22 mouse cellular contexts compared by ENCODE assay signal in the genomic region with DNA sequence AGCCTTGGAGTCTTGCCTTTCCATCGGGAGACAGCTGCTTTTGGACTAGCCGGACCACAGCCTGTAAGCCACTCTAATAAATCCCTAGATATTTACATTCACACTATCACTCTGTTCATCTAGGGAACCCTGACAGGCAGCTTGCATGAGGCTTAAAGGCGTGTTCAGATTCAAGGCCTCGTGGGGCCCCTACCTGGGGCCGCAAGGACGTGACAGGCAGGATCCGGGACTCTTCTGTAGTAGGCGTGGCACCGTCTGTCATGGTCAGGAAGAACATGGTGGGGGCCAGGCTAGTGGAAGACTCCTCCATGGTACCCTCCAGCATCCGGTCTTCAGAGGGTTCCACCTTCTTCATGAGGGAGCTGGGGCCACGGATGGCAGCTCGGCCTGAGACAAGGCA. TPM values are rescaled to one million over a fixed set of nuclear protein-coding genes. Genes with fewer than 3 reads are reported as not detected.
DNase-seq lines count a peak whose midpoint lies in the region; ATAC-seq and TF ChIP-seq lines count a peak whose summit lies in the region.
"Had no signal": no experiment of that assay in that cellular context is flagged by ENCODE, and none has a peak within 500 bp of the region (broad histone marks: within the 10 kb centered on the region; RNA-seq: fewer than 3 reads in every experiment).

No protein-coding gene starts in this region.

- no peak for TF ChIP-seq CTCF in intestine, postnatal 0 days (IDR thresholded peaks at IDR 0.05; ENCODE audit: low read depth)

- no peak overlapping the region for H3K9ac ChIP-seq in intestine, embryonic 15.5 days
- H3K9ac ChIP-seq in intestine, postnatal 0 days (ENCODE audit: low read depth, low read length) = no peak overlapping the region
- H3K9ac ChIP-seq: embryonic facial prominence, embryonic 12.5 days; forebrain, embryonic 13.5 days; forebrain, embryonic 15.5 days had no signal

- DNase-seq in yolk sac, embryonic 10.5 days (ENCODE audit: low spot score) = no peak
- DNase-seq: adrenal gland, adult 8-10 months; adrenal gland, postnatal 14 days; adrenal gland, postnatal 36 days; B cell, adult 2 months; cerebellum, adult 11-12 months; cerebellum, adult 2 months; cerebellum, adult 9-10 months; cerebellum, postnatal 10 days; cerebellum, postnatal 25 days had no signal

- ATAC-seq in megakaryocyte, adult 5-6 weeks (ENCODE audit: poor library complexity, severe bottlenecking) = no peak
- peak; percentile 54; the same call in 1 of the 2 replicates for ATAC-seq in intestine, embryonic 15.5 days
- peak; percentile 42; the same call in 1 of the 2 replicates for ATAC-seq in intestine, postnatal 0 days
- ATAC-seq: activated CD4-positive, CD25-positive, alpha-beta regulatory T cell, adult 4 months; CD4-positive, CD25-positive, alpha-beta regulatory T cell, adult 4 months; forebrain, embryonic 13.5 days; forebrain, embryonic 15.5 days; Patski had no signal

- no peak overlapping the region for H3K27ac ChIP-seq in intestine, embryonic 15.5 days
- no peak overlapping the region for H3K27ac ChIP-seq in intestine, postnatal 0 days (ENCODE audit: low read depth, low read length)
- H3K27ac ChIP-seq: embryonic facial prominence, embryonic 10.5 days; embryonic facial prominence, embryonic 12.5 days; forebrain, embryonic 13.5 days; forebrain, embryonic 15.5 days had no signal

- H3K36me3 ChIP-seq in megakaryocyte, embryonic 14.5 days (replicated peaks; ENCODE audit: low read length) = peaks cover 66% of the 10 kb centered on the region
- H3K36me3 ChIP-seq in intestine, embryonic 15.5 days = no peaks in the 10 kb centered on the region
- H3K36me3 ChIP-seq in intestine, postnatal 0 days (ENCODE audit: control insufficient read depth, insufficient read depth) = no peaks in the 10 kb centered on the region
- H3K36me3 ChIP-seq: embryonic facial prominence, embryonic 10.5 days; embryonic facial prominence, embryonic 12.5 days; G1E had no signal

- H3K4me2 ChIP-seq in intestine, embryonic 15.5 days (replicated peaks) = no peak overlapping the region
- H3K4me2 ChIP-seq in intestine, postnatal 0 days (replicated peaks; ENCODE audit: low read depth) = peak overlapping the region; percentile 21
- H3K4me2 ChIP-seq: embryonic facial prominence, embryonic 12.5 days; forebrain, embryonic 13.5 days; forebrain, embryonic 15.5 days had no signal

- H3K4me3 ChIP-seq in megakaryocyte, embryonic 14.5 days (replicated peaks) = peak overlapping the region; percentile 1
- H3K4me3 ChIP-seq in intestine, embryonic 15.5 days (replicated peaks) = no peak overlapping the region
- no peak overlapping the region for H3K4me3 ChIP-seq in intestine, postnatal 0 days (ENCODE audit: low read depth, low read length)
- H3K4me3 ChIP-seq: embryonic facial prominence, embryonic 10.5 days; embryonic facial prominence, embryonic 12.5 days; forebrain, embryonic 13.5 days; forebrain, embryonic 15.5 days had no signal

- H3K9me3 ChIP-seq in megakaryocyte, embryonic 14.5 days = peaks cover 7% of the 10 kb centered on the region
- H3K9me3 ChIP-seq in intestine, embryonic 15.5 days = no peaks in the 10 kb centered on the region
- no peaks in the 10 kb centered on the region for H3K9me3 ChIP-seq in intestine, postnatal 0 days (ENCODE audit: control insufficient read depth)
- H3K9me3 ChIP-seq: embryonic facial prominence, embryonic 12.5 days; forebrain, embryonic 15.5 days had no signal

- H3K4me1 ChIP-seq in megakaryocyte, embryonic 14.5 days = peaks cover 85% of the 10 kb centered on the region
- peaks cover 9% of the 10 kb centered on the region for H3K4me1 ChIP-seq in intestine, embryonic 15.5 days (replicated peaks)
- H3K4me1 ChIP-seq in intestine, postnatal 0 days (replicated peaks; ENCODE audit: control insufficient read depth, insufficient read depth, low read length) = no peaks in the 10 kb centered on the region

- WGBS in intestine, embryonic 15.5 days = 68% methylated on average over 12 of the region's 12 CpGs
- WGBS in intestine, postnatal 0 days = 48% methylated on average over 12 of the region's 12 CpGs

- H3K27me3 ChIP-seq in megakaryocyte, embryonic 14.5 days (replicated peaks) = no peaks in the 10 kb centered on the region
- no peaks in the 10 kb centered on the region; the same call in 1 of the 2 replicates for H3K27me3 ChIP-seq in intestine, embryonic 15.5 days (replicated peaks)
- H3K27me3 ChIP-seq in intestine, postnatal 0 days (replicated peaks; ENCODE audit: control insufficient read depth, insufficient read depth, low read length) = no peaks in the 10 kb centered on the region
- H3K27me3 ChIP-seq: embryonic facial prominence, embryonic 12.5 days; forebrain, embryonic 13.5 days; forebrain, embryonic 15.5 days; Patski had no signal

RNA-seq across cellular contexts. Expression of a gene that starts 17.7 kb away (rescaled TPM):
- polyA plus RNA-seq in megakaryocyte, embryonic 14.5 days (2012; ENCODE audit: insufficient read depth, low replicate concordance) = 26.0 and 35.6 TPM in 2 replicates
- 21.9 and 25.3 TPM in 2 replicates for total RNA-seq in megakaryocyte, adult 5-6 weeks (2015)
- 3.6 and 5.9 TPM in 2 replicates for total RNA-seq in megakaryocyte, adult 5-6 weeks (2017)
- 32.9 and 33.9 TPM in 2 replicates for polyA plus RNA-seq in intestine, embryonic 15.5 days (2015; fragmentation: Nextera tagmentation; extraction: Ambion mirVana)
- 22.6 and 24.9 TPM in 2 replicates for polyA plus RNA-seq in intestine, postnatal 0 days (2015; fragmentation: Nextera tagmentation; extraction: Ambion mirVana)

RNA-seq across cellular contexts. Expression of a gene that starts 18.0 kb away (rescaled TPM):
- polyA plus RNA-seq in megakaryocyte, embryonic 14.5 days (2012; ENCODE audit: insufficient read depth, low replicate concordance) = 4.1 and 4.9 TPM in 2 replicates
- total RNA-seq in megakaryocyte, adult 5-6 weeks (2015) = not detected in 2 replicates
- 0.04 TPM in 1 of 2 replicates, not detected in the other for total RNA-seq in megakaryocyte, adult 5-6 weeks (2017)
- 0.15 and 0.24 TPM in 2 replicates for polyA plus RNA-seq in intestine, embryonic 15.5 days (2015; fragmentation: Nextera tagmentation; extraction: Ambion mirVana)
- 0.03 and 0.05 TPM in 2 replicates for polyA plus RNA-seq in intestine, postnatal 0 days (2015; fragmentation: Nextera tagmentation; extraction: Ambion mirVana)
- polyA plus RNA-seq: CD4-positive, CD25-positive, alpha-beta regulatory T cell, adult 4 months; G1E had no signal

RNA-seq across cellular contexts. Expression of a gene that starts 24.7 kb away (rescaled TPM):
- polyA plus RNA-seq in megakaryocyte, embryonic 14.5 days (2012; ENCODE audit: insufficient read depth, low replicate concordance) = 16.5 and 50.7 TPM in 2 replicates
- total RNA-seq in megakaryocyte, adult 5-6 weeks (2015) = 13.8 and 19.0 TPM in 2 replicates
- total RNA-seq in megakaryocyte, adult 5-6 weeks (2017) = 31.9 and 36.0 TPM in 2 replicates
- polyA plus RNA-seq in intestine, embryonic 15.5 days (2015; fragmentation: Nextera tagmentation; extraction: Ambion mirVana) = 15.1 and 16.7 TPM in 2 replicates
- 27.7 and 31.3 TPM in 2 replicates for polyA plus RNA-seq in intestine, postnatal 0 days (2015; fragmentation: Nextera tagmentation; extraction: Ambion mirVana)

RNA-seq across cellular contexts. Expression of a gene that starts 39.4 kb away (rescaled TPM):
- polyA plus RNA-seq in megakaryocyte, embryonic 14.5 days (2012; ENCODE audit: insufficient read depth, low replicate concordance) = 110 and 123 TPM in 2 replicates
- total RNA-seq in megakaryocyte, adult 5-6 weeks (2015) = 29.3 and 30.8 TPM in 2 replicates
- total RNA-seq in megakaryocyte, adult 5-6 weeks (2017) = 13.5 and 16.8 TPM in 2 replicates
- 16.0 and 17.9 TPM in 2 replicates for polyA plus RNA-seq in intestine, embryonic 15.5 days (2015; fragmentation: Nextera tagmentation; extraction: Ambion mirVana)
- 55.4 and 60.6 TPM in 2 replicates for polyA plus RNA-seq in intestine, postnatal 0 days (2015; fragmentation: Nextera tagmentation; extraction: Ambion mirVana)

RNA-seq across cellular contexts. Expression of a gene that starts 47.8 kb away (rescaled TPM):
- polyA plus RNA-seq in megakaryocyte, embryonic 14.5 days (2012; ENCODE audit: insufficient read depth, low replicate concordance) = 3.8 and 7.4 TPM in 2 replicates
- 0.93 TPM in 1 of 2 replicates, not detected in the other for total RNA-seq in megakaryocyte, adult 5-6 weeks (2015)
- 0.61 and 0.77 TPM in 2 replicates for total RNA-seq in megakaryocyte, adult 5-6 weeks (2017)
- polyA plus RNA-seq in intestine, embryonic 15.5 days (2015; fragmentation: Nextera tagmentation; extraction: Ambion mirVana) = 6.8 and 7.2 TPM in 2 replicates
- polyA plus RNA-seq in intestine, postnatal 0 days (2015; fragmentation: Nextera tagmentation; extraction: Ambion mirVana) = 7.7 and 9.3 TPM in 2 replicates
